Mouse (Mus musculus): ENCODE results near the gene Pagr1b. TPM values are rescaled to one million over a fixed set of nuclear protein-coding genes. Genes with fewer than 3 reads are reported as not detected.

The Pagr1b gene
- total and polyA plus RNA-seq, 3 experiments: 0.39 to 4.5 TPM; not detected in 1

DNA sequence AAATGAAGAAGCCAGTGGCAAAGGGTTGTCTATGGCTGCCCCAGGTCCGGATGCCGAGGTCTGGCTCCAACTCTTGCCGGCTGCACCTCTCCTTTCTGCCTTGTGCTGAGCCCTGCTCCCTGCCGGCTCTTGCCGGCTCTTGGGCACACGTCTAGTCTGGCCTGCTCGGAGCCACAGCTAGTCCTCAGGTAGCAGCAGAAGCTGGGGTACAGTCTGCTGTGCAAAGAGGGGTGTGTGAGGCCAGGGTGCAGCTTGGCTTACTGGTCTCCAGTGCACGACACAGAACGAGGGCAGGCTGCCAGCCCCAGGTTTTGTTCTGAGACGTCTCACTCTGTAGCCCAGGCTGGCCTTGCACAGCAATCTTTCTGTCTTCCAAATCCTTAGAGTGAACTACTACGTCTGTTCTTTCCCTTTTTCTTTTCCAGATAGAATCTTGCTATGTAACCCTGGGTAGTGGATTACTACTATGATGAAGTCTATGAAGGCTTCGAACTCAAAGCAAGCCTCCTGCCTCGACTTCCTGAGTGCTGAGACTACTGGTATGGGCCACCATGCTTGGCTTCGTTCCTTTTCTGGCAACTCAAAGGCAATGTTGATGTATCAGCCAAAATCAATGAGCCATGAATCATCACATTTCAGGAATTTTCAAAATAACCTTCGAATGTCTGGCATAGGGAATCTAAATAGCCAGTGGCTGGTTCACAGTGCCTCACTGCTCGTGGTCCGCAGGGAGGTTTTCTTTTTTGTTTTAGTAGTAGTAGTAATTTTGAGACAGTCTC, 6.8 kb downstream of the Pagr1b start (continued):
- no peak for TF ChIP-seq USF1 (IDR thresholded peaks at IDR 0.05; ENCODE audit: low read depth, low read length)

DNA sequence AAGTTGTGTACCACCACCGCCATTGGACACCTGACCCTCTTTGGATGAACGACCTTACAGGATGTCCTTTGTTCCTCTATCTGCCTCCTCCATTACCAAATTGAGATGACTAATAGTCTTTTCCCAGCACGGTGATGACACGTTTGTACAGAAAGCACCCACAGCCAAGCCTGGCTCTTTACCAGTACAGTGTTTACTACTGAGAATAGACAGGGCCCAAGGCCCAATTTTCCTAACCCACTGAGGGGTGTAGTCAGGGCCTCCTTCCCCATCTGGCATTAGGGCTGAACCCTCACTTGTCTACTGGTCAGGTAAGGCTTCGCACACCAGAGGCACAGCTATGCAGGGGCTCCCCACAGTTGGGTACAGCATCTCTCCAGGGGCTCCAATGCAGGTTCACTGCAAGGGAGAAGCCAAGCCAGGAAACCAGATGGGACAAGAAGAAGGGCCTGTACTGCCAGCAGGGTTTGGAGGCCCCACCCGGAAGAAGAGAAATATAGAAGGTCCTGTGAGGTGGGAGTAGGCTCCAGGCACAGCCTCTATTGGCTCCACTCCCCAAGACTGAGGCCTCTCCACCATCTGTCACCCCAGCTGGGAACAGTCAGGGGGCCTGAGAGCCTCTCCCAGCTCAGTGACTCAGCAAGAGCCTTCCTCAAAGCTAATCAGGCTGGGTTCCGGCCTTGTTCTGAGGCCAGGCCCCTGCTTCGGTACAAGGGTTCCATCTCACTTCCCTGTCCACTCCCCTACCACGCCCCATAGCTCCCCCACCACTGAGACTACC, 7.9 kb downstream of the Pagr1b start:
- Histone ChIP-seq H3K4me1 (ENCODE audit: control insufficient read depth in 1 of 2, insufficient read depth in 2 of 2, low read length in 2 of 2) (peaks cover 10 to 33% of the 10 kb centered on the region in 2 experiments), H3K9ac (ENCODE audit: control insufficient read depth, low read depth, low read length, poor library complexity, severe bottlenecking) (peak overlapping the region; percentile 68), H3K9me3 (replicated peaks; ENCODE audit: insufficient read depth, low read length) (no peaks in the 10 kb centered on the region), H3K79me2 (ENCODE audit: control insufficient read depth, insufficient read depth, low read length, poor library complexity) (peaks cover 8% of the 10 kb centered on the region), H3K27me3 (ENCODE audit: control insufficient read depth in 1 of 2, insufficient read depth in 2 of 2, low read length in 2 of 2) (no peaks in the 10 kb centered on the region), H3K4me3 (ENCODE audit: control insufficient read depth in 1 of 2, insufficient read depth in 1 of 2, low read depth in 2 of 2, low read length in 2 of 2) (peak overlapping the region; percentile 3 to 18; a peak in 2 of 4 replicates), H3K36me3 (ENCODE audit: control insufficient read depth in 1 of 2, insufficient read depth in 2 of 2, low read length in 2 of 2) (peaks cover 0 to 24% of the 10 kb centered on the region in 2 experiments; a peak in 2 of 4 replicates), H3K27ac (ENCODE audit: control insufficient read depth, low read depth, low read length) (peak overlapping the region; percentile 91)
- peak; percentile 95 for DNase-seq (ENCODE audit: low read depth, low spot score)
- TF ChIP-seq ZKSCAN1 (IDR thresholded peaks at IDR 0.05; ENCODE audit: low read depth, low read length) (no peak), JUND (IDR thresholded peaks at IDR 0.05; ENCODE audit: low read depth, low read length) (0 out of 2 replicates have a peak, but pooled peaks have one; percentile 9), CHD2 (IDR thresholded peaks at IDR 0.05; ENCODE audit: low read length) (no peak), KAT2A (conservative IDR thresholded peaks at IDR 0.05; ENCODE audit: low read depth, low read length) (peak; percentile 34; the same call in 1 of the 2 replicates), HCFC1 (IDR thresholded peaks at IDR 0.05; ENCODE audit: low read depth, low read length) (peak; percentile 60; the same call in 1 of the 2 replicates), E2F4 (IDR thresholded peaks at IDR 0.05; ENCODE audit: borderline replicate concordance, low read depth, low read length) (no peak), GATA1 (IDR thresholded peaks at IDR 0.05; ENCODE audit: low read depth, low read length) (no peak), POLR2AphosphoS2 (IDR thresholded peaks at IDR 0.05; ENCODE audit: low read length) (no peak), ELF1 (IDR thresholded peaks at IDR 0.05; ENCODE audit: low read depth, low read length) (peak; percentile 75), MAZ (IDR thresholded peaks at IDR 0.05; ENCODE audit: low read depth, low read length) (no peak), SMC3 (IDR thresholded peaks at IDR 0.05; ENCODE audit: low read depth, low read length) (no peak), POLR2A (IDR thresholded peaks at IDR 0.05; ENCODE audit: control insufficient read depth in 1 of 2, insufficient read depth in 1 of 2, low read depth in 1 of 2, low read length in 2 of 2, poor library complexity in 1 of 2) (peak; percentile 17 to 78; a peak in 3 of 4 replicates), POLR2AphosphoS5 (IDR thresholded peaks at IDR 0.05; ENCODE audit: borderline replicate concordance, low read depth, low read length) (no peak), MAFK (IDR thresholded peaks at IDR 0.05; ENCODE audit: borderline replicate concordance, low read depth, low read length) (0 out of 2 replicates have a peak, but pooled peaks have one; percentile 53), USF1 (IDR thresholded peaks at IDR 0.05; ENCODE audit: low read depth, low read length) (0 out of 2 replicates have a peak, but pooled peaks have one; percentile 3), MEF2A (IDR thresholded peaks at IDR 0.05; ENCODE audit: extremely low read depth, insufficient replicate concordance, low read depth, low read length, poor library complexity, severe bottlenecking) (no peak), MXI1 (IDR thresholded peaks at IDR 0.05; ENCODE audit: low read depth, low read length) (peak; percentile 65), RCOR1 (IDR thresholded peaks at IDR 0.05; ENCODE audit: low read depth, low read length) (no peak), MAX (IDR thresholded peaks at IDR 0.05; ENCODE audit: low read length) (0 out of 2 replicates have a peak, but pooled peaks have one; percentile 15), RAD21 (IDR thresholded peaks at IDR 0.05; ENCODE audit: low read depth, low read length) (no peak), NRF1 (IDR thresholded peaks at IDR 0.05; ENCODE audit: insufficient read depth, low read depth, low read length, poor library complexity, severe bottlenecking) (no peak), ZMIZ1 (IDR thresholded peaks at IDR 0.05; ENCODE audit: low read depth, low read length) (no peak), ZC3H11A (IDR thresholded peaks at IDR 0.05; ENCODE audit: low read depth, low read length) (no peak), CHD1 (IDR thresholded peaks at IDR 0.05; ENCODE audit: low read depth, low read length) (no peak), TBP (IDR thresholded peaks at IDR 0.05; ENCODE audit: low read depth, low read length) (peak; percentile 71; the same call in 1 of the 2 replicates), USF2 (IDR thresholded peaks at IDR 0.05; ENCODE audit: borderline replicate concordance in 1 of 2, insufficient read depth in 1 of 2, low read depth in 1 of 2, low read length in 2 of 2) (no peak), UBTF (IDR thresholded peaks at IDR 0.05; ENCODE audit: borderline replicate concordance, insufficient read depth, low read depth, low read length) (no peak), EP300 (IDR thresholded peaks at IDR 0.05; ENCODE audit: low read depth in 1 of 2, low read length in 2 of 2) (peak in 1 of 2 experiments; percentile 65; a peak in 2 of 4 replicates), ZNF384 (IDR thresholded peaks at IDR 0.05; ENCODE audit: low read depth, low read length) (no peak), BHLHE40 (IDR thresholded peaks at IDR 0.05; ENCODE audit: borderline replicate concordance, low read depth, low read length) (no peak), TAL1 (IDR thresholded peaks at IDR 0.05; ENCODE audit: low read length) (peak; percentile 41; the same call in 1 of the 2 replicates)
